Mouse (Mus musculus) ES-E14 (cell line): ENCODE measurements at regions not wholly inside any gene's neighbourhood (a gene's known extent, or its start where the extent isn't known, plus 50 kb on each side); places are given as distances from the start of the nearest gene placed in this dataset.

Source experiments
- CHD2 ChIP-seq: IDR thresholded peaks from 2 replicates; pipeline ENCODE4 v1.6.1; 2014; ENCODE audit warnings: mild to moderate bottlenecking, low read depth, low read length, inconsistent platforms
- HCFC1 ChIP-seq: IDR thresholded peaks from 2 replicates; pipeline ENCODE4 v1.6.1; 2012; ENCODE audit warnings: low read length, inconsistent platforms, borderline replicate concordance; ENCODE audit not compliant: insufficient read depth
- MAFK ChIP-seq: IDR thresholded peaks from 2 replicates; pipeline ENCODE4 v1.6.1; 2014; ENCODE audit warnings: mild to moderate bottlenecking, low read depth, low read length, inconsistent platforms; ENCODE audit not compliant: insufficient read depth
- ZC3H11A ChIP-seq: IDR thresholded peaks from 2 replicates; pipeline ENCODE4 v1.6.1; 2012; ENCODE audit warnings: low read depth, mild to moderate bottlenecking, inconsistent platforms, low read length, borderline replicate concordance
- ZNF384 ChIP-seq: IDR thresholded peaks from 2 replicates; pipeline ENCODE4 v1.6.1; 2012; ENCODE audit warnings: low read depth, low read length, inconsistent platforms

GRCm38 (mm10) chr1:193459735-193460134 is 89.6 kb upstream of the Camk1g start:
- no peak for TF ChIP-seq CHD2
- TF ChIP-seq ZC3H11A, result no peak
- TF ChIP-seq HCFC1, result no peak
- no peak for TF ChIP-seq ZNF384
- TF ChIP-seq MAFK, result no peak
